Comparison of ENCODE assay signal across 11 mouse cellular contexts in genomic region chr5:28269469-28269991, GRCm38 (mm10). TPM values are rescaled to one million over a fixed set of nuclear protein-coding genes. Genes with fewer than 3 reads are reported as not detected.
DNase-seq lines count a peak whose midpoint lies in the region; ATAC-seq and TF ChIP-seq lines count a peak whose summit lies in the region.
"Had no signal": no experiment of that assay in that cellular context is flagged by ENCODE, and none has a peak within 500 bp of the region (broad histone marks: within the 10 kb centered on the region; RNA-seq: fewer than 3 reads in every experiment).

No protein-coding gene starts in this region.

- TF ChIP-seq CTCF in G1E (IDR thresholded peaks at IDR 0.05; ENCODE audit: low read depth, low read length), result no peak
- TF ChIP-seq CTCF in gastrocnemius, adult 2 months (IDR thresholded peaks at IDR 0.05), result no peak

- WGBS in forebrain, embryonic 14.5 days, result 66% methylated on average over 6 of the region's 6 CpGs

- H3K9me3 ChIP-seq in G1E (replicated peaks), result no peaks in the 10 kb centered on the region
- no peaks in the 10 kb centered on the region for H3K9me3 ChIP-seq in forebrain, embryonic 14.5 days (replicated peaks; ENCODE audit: control insufficient read depth, low read length)
- H3K9me3 ChIP-seq: hindbrain, embryonic 13.5 days; limb, embryonic 12.5 days had no signal

- peak overlapping the region; percentile 57; the same call in 1 of the 2 replicates for H3K4me3 ChIP-seq in G1E (ENCODE audit: low read depth, low read length)
- no peak overlapping the region for H3K4me3 ChIP-seq in gastrocnemius, adult 2 months
- H3K4me3 ChIP-seq in forebrain, embryonic 14.5 days (ENCODE audit: low read depth, low read length), result no peak overlapping the region
- H3K4me3 ChIP-seq: hindbrain, embryonic 13.5 days; limb, embryonic 12.5 days had no signal

- DNase-seq in G1E (ENCODE audit: low spot score), result peak; percentile 61
- peak; percentile 48 for DNase-seq in lung, postnatal 10 days
- DNase-seq in splenic B cell, adult 2 months (ENCODE audit: low read depth, low spot score), result peak; percentile 13
- DNase-seq in gastrocnemius, adult 2 months, result no peak
- DNase-seq in kidney, adult 11 months, result no peak
- no peak for DNase-seq in forebrain, embryonic 14.5 days (ENCODE audit: low spot score)
- DNase-seq in heart, postnatal 36 days, result no peak
- DNase-seq: cerebellum, adult 8-10 months had no signal

- intact Hi-C loops in gastrocnemius, adult 2 months (cut with DNase I), result no loop called here
- intact Hi-C loops in heart, postnatal 36 days (cut with DNase I), result no loop called here

- no peak overlapping the region for H3K4me2 ChIP-seq in forebrain, embryonic 14.5 days (ENCODE audit: low read length)
- H3K4me2 ChIP-seq: hindbrain, embryonic 13.5 days; limb, embryonic 12.5 days had no signal

- H3K36me3 ChIP-seq in G1E (replicated peaks), result no peaks in the 10 kb centered on the region
- H3K36me3 ChIP-seq in splenic B cell, adult 2 months (ENCODE audit: control insufficient read depth, insufficient read depth, low read length, poor library complexity, severe bottlenecking), result no peaks in the 10 kb centered on the region
- H3K36me3 ChIP-seq in forebrain, embryonic 14.5 days (ENCODE audit: control insufficient read depth, insufficient read depth, low read length), result no peaks in the 10 kb centered on the region
- H3K36me3 ChIP-seq: hindbrain, embryonic 13.5 days; limb, embryonic 12.5 days had no signal

- H3K9ac ChIP-seq in forebrain, embryonic 14.5 days (ENCODE audit: low read length), result no peak overlapping the region
- H3K9ac ChIP-seq: hindbrain, embryonic 13.5 days; limb, embryonic 12.5 days had no signal

- peaks cover 34% of the 10 kb centered on the region for H3K4me1 ChIP-seq in G1E (ENCODE audit: insufficient read depth, low read depth, low read length)
- no peaks in the 10 kb centered on the region for H3K4me1 ChIP-seq in forebrain, embryonic 14.5 days (ENCODE audit: control insufficient read depth, insufficient read depth, low read length)
- H3K4me1 ChIP-seq: limb, embryonic 12.5 days had no signal

- no peak overlapping the region for H3K27ac ChIP-seq in gastrocnemius, adult 2 months
- no peak overlapping the region for H3K27ac ChIP-seq in forebrain, embryonic 14.5 days (ENCODE audit: low read depth, low read length)
- H3K27ac ChIP-seq: hindbrain, embryonic 13.5 days; limb, embryonic 12.5 days had no signal

- peak; percentile 83 for ATAC-seq in G1E (ENCODE audit: extremely low read depth, insufficient number of reproducible peaks, low FRiP score, poor library complexity, severe bottlenecking)
- ATAC-seq in granulocyte monocyte progenitor cell, adult 5-6 weeks (replicated peaks; ENCODE audit: poor library complexity, severe bottlenecking), result peak; percentile 97
- no peak for ATAC-seq in forebrain, embryonic 14.5 days

- H3K27me3 ChIP-seq in G1E (ENCODE audit: insufficient read depth, low read length), result 0 out of 2 replicates have a peak, but pooled peaks cover 2% of the 10 kb centered on the region
- no peaks in the 10 kb centered on the region; the same call in 1 of the 2 replicates for H3K27me3 ChIP-seq in splenic B cell, adult 2 months (ENCODE audit: control insufficient read depth, insufficient read depth, low read length, poor library complexity, severe bottlenecking)
- no peaks in the 10 kb centered on the region for H3K27me3 ChIP-seq in forebrain, embryonic 14.5 days (replicated peaks; ENCODE audit: control insufficient read depth, insufficient read depth, low read length)
- H3K27me3 ChIP-seq: limb, embryonic 12.5 days had no signal

RNA-seq across cellular contexts. Expression of gene Cnpy1, which starts 23.9 kb away (rescaled TPM):
- not detected in 2 replicates for total RNA-seq in G1E (2014; fragmentation: Nextera tagmentation)
- total RNA-seq in G1E (2017), result 0.06 and 0.16 TPM in 2 replicates
- polyA plus RNA-seq in G1E (2012), result not detected in 2 replicates
- not detected in 2 replicates for total RNA-seq in granulocyte monocyte progenitor cell, adult 5-6 weeks (2014; fragmentation: Nextera tagmentation)
- not detected in 2 replicates for total RNA-seq in granulocyte monocyte progenitor cell, adult 5-6 weeks (2017)
- total RNA-seq in gastrocnemius, adult 2 months (2021), result not detected
- 1.1 TPM in 2 replicates for polyA plus RNA-seq in forebrain, embryonic 14.5 days (2014; fragmentation: Nextera tagmentation; extraction: Ambion mirVana)
- not detected for total RNA-seq in heart, postnatal 36 days (2021)
- polyA plus RNA-seq: limb, embryonic 12.5 days had no signal

RNA-seq across cellular contexts. Expression of gene Rbm33, which starts 47.4 kb away (rescaled TPM):
- 81.0 and 88.0 TPM in 2 replicates for total RNA-seq in G1E (2014; fragmentation: Nextera tagmentation)
- total RNA-seq in G1E (2017), result 27.6 and 32.3 TPM in 2 replicates
- polyA plus RNA-seq in G1E (2012), result 43.1 and 45.8 TPM in 2 replicates
- 40.5 and 49.1 TPM in 2 replicates for total RNA-seq in granulocyte monocyte progenitor cell, adult 5-6 weeks (2014; fragmentation: Nextera tagmentation)
- 30.6 and 36.8 TPM in 2 replicates for total RNA-seq in granulocyte monocyte progenitor cell, adult 5-6 weeks (2017)
- 10 to 100 TPM; 42.6 to 43.1 TPM for total RNA-seq in gastrocnemius, adult 2 months (2021)
- 21.4 and 21.7 TPM in 2 replicates for polyA plus RNA-seq in forebrain, embryonic 14.5 days (2014; fragmentation: Nextera tagmentation; extraction: Ambion mirVana)
- total RNA-seq in heart, postnatal 36 days (2021), result 10 to 100 TPM; 39.8 to 40.2 TPM

Comparison
In these comparisons a context has a peak if more than half of its experiments do, and no peak if none do; other contexts are left out.
1. DNase-seq: peak in G1E (single experiment), lung, postnatal 10 days (single experiment) and splenic B cell, adult 2 months (single experiment); none in gastrocnemius, adult 2 months (single experiment), kidney, adult 11 months (single experiment), forebrain, embryonic 14.5 days (single experiment) and heart, postnatal 36 days (0 of 2).